Mouse (Mus musculus): ENCODE measurements around the gene Nav2.

DNA sequence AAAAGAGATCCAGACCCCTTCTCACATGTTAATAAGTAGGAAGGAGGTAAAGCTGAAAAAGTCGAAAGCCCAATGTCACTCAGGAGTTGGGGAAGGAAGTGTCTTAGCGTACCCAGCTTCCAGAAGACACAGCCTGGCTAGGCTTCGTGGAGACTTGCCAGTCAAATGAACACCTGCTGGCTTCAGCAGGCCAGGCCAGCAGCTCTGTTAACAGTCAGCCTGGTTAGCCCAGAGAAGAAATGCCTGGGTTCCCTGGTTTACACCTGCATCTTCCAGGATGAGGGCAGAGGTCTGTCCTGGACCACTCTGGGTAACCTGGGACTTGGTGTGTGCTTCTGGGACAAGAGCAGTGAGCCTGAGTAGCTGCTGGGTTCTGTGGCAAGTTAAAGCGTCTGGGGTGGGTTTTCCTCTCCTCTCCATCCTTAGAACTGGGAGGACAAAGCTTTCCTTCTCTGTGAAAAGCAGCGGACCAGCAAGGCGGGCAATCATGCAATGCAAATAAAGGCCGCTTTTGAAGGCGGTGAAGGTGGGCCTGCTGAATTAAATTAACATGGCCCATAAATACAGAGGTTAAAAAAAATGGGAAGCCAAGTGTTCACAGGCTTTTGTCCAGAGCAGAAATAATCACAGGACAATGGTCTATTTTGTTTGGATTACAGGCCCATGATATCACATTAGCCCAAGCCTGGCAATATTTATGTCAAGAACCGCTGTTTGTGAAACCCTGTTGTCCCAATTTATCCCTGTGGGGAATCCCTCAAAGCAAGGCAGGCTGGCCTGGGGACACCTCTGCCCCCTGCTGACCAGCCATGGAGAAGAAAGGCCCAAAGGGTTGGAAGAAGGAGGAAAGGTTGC, 157.3 kb downstream of the Nav2 start:
- TF ChIP-seq CTCF (IDR thresholded peaks at IDR 0.05; ENCODE audit: borderline replicate concordance, extremely low read depth, insufficient read depth, insufficient read length), result peak; percentile 37; the same call in 1 of the 2 replicates
- TF ChIP-seq POLR2A (IDR thresholded peaks at IDR 0.05; ENCODE audit: borderline replicate concordance, extremely low read depth, insufficient read depth, insufficient read length, poor library complexity, severe bottlenecking), result no peak
